Mouse (Mus musculus) lung, postnatal 4 days (tissue): ENCODE data around the gene Gm3411.
A peak's percentile ranks its signal among the peaks of the same experiment; 100 is the strongest.
"Not testable (repeated sequence)": the region's sequence is repeated elsewhere in the genome, so short reads cannot be mapped to it uniquely, and the experiment has no call there.

Source experiments
- DNase-seq, 2 experiments: peaks; one replicate each; pipeline ENCODE4 v3.0.0; 2021

Gm3411 gene

DNA sequence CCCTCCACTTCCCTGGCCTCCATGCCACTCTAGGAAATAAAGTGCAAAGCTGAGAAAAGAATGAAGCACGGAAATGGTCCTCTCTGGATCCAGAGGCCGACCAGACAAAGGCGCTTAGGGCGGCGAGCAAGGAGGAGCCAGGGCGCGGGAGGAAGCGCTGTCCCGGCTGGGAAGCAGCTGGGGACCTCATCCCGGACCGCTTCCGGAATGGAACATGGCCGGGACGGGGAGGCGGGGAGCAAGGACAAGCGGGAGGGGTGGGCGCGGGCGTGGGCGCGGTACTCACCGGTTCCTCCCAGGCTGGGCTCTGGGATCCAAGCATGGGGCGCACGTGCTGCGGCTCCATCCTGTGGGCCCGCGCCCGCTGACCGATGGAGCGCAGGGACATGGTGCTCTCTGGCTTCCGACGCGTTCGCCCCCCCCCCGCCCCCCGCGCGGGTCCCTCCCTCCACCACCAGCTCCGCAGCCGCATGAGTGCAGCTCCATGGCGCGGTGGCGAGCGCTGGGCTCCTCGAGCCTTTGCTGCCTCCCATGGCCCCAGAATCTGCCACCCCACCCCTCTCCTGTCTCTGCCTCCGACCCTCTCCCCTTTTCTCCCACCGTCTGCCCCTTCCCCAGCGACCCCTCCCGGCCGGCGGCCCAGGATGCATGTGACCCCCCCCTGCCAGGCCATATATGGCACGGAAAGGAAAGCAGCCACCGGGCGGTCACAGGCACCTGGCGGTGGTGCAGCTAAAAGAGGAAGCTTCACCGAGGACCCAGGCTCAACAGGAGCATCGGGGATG, at the start of gene Gm3411:
Gene Gm3411 (minus strand): TSS at position 320 of the 785 bp plus-strand sequence.
- DNase-seq: peak; percentile 63 to 82

- not testable (repeated sequence) for DNase-seq
Observed at GRCm38 (mm10) chr14:6304743-6305142, 17.7 kb upstream of the Gm3411 start, which contains the start of gene Gm21103. Gene Gm21103, minus strand, starts transcription at chr14:6304843.

DNA sequence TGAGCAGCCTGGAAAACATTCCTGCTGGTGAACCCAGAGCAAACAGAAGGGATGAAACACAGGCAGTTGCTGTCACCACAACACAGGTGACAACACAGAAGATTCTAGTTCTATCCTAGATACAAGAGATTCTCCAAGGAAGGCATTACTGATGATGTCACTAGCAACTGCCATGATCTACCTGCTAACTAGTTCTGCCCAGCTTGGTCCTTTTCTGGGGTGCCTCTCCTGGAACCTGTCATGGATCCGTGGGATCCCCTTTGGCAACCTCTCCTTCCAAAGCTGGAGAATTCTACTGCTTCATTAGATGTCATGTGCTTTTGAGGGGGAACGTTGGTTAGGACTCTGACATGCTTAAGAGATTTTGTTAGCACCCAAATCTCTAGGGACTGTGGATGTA, 67.9 kb downstream of the Gm3411 start, which contains the start of gene Gm21560:
Gene Gm21560 (minus strand): TSS at position 101 of the 400 bp plus-strand sequence.
- DNase-seq: not testable (repeated sequence)
